In the genomic region with DNA sequence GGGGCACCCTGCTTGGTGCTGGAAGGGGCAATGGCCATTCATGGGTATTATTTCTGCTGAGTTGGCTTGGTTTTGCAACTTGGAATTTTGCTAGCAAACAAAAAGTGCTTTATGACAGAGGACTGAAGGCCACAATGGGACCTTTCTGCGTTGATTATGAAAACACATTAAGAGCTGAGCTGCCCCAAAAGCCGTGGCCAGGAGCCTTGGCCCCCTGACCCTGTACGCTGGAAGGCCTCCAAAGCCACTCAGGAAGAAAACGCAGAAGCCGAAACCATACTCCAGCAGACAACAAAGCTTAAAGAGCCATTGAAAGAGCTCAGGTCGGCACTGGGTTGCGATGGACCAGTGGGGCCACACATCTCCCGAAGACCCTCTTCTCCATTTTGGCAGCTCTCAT, we compare ENCODE assay signal across 10 mouse cellular contexts. TPM values are rescaled to one million over a fixed set of nuclear protein-coding genes. Genes with fewer than 3 reads are reported as not detected.
A peak's percentile ranks its signal among the peaks of the same experiment; 100 is the strongest.
DNase-seq lines count a peak whose midpoint lies in the region; ATAC-seq and TF ChIP-seq lines count a peak whose summit lies in the region.
"Had no signal": no experiment of that assay in that cellular context is flagged by ENCODE, and none has a peak within 500 bp of the region (broad histone marks: within the 10 kb centered on the region; RNA-seq: fewer than 3 reads in every experiment).

No protein-coding gene starts in this region.

- H3K27ac ChIP-seq in layer of hippocampus, adult 2 months = peak overlapping the region; percentile 69
- H3K27ac ChIP-seq in limb, embryonic 10.5 days = peak overlapping the region; percentile 44; the same call in 1 of the 2 replicates
- H3K27ac ChIP-seq in forebrain, embryonic 15.5 days (replicated peaks) = no peak overlapping the region
- H3K27ac ChIP-seq: embryonic facial prominence, embryonic 13.5 days had no signal

- DNase-seq in layer of hippocampus, adult 2 months (ENCODE audit: low spot score in 2 of 2) = peak in 1 of 2 experiments; percentile 60
- DNase-seq in layer of hippocampus, postnatal 25 days (ENCODE audit: extremely low spot score in 1 of 2, low spot score in 1 of 2) = no peak
- DNase-seq in adrenal gland, adult 2 months = peak; percentile 90
- peak; percentile 88 to 89 for DNase-seq in adrenal gland, postnatal 36 days
- no peak for DNase-seq in limb, embryonic 10.5 days (ENCODE audit: low spot score)
- DNase-seq: liver, postnatal 0 days had no signal

- ATAC-seq in granulocyte monocyte progenitor cell, adult 5-6 weeks (replicated peaks; ENCODE audit: poor library complexity, severe bottlenecking) = no peak
- no peak for ATAC-seq in erythroid progenitor cell, adult 5-6 weeks (replicated peaks; ENCODE audit: low FRiP score, poor library complexity, severe bottlenecking)
- ATAC-seq in forebrain, embryonic 15.5 days (replicated peaks) = no peak
- ATAC-seq: liver, postnatal 0 days had no signal

- no peak for TF ChIP-seq CTCF in layer of hippocampus, adult 2 months (conservative IDR thresholded peaks at IDR 0.05)

- H3K36me3 ChIP-seq in limb, embryonic 10.5 days = no peaks in the 10 kb centered on the region
- H3K36me3 ChIP-seq in forebrain, embryonic 15.5 days = no peaks in the 10 kb centered on the region
- H3K36me3 ChIP-seq: embryonic facial prominence, embryonic 13.5 days had no signal

- peaks cover 45% of the 10 kb centered on the region for H3K4me1 ChIP-seq in limb, embryonic 10.5 days
- peaks cover 21% of the 10 kb centered on the region for H3K4me1 ChIP-seq in forebrain, embryonic 15.5 days

- no peaks in the 10 kb centered on the region for H3K27me3 ChIP-seq in limb, embryonic 10.5 days (ENCODE audit: low read depth, poor library complexity, severe bottlenecking)
- H3K27me3 ChIP-seq in forebrain, embryonic 15.5 days = no peaks in the 10 kb centered on the region
- H3K27me3 ChIP-seq: embryonic facial prominence, embryonic 13.5 days had no signal

- H3K9me3 ChIP-seq in limb, embryonic 10.5 days (replicated peaks) = no peaks in the 10 kb centered on the region
- no peaks in the 10 kb centered on the region for H3K9me3 ChIP-seq in forebrain, embryonic 15.5 days
- H3K9me3 ChIP-seq: embryonic facial prominence, embryonic 13.5 days had no signal

- H3K9ac ChIP-seq in forebrain, embryonic 15.5 days (replicated peaks) = no peak overlapping the region
- H3K9ac ChIP-seq: embryonic facial prominence, embryonic 13.5 days; liver, postnatal 0 days had no signal

- H3K4me2 ChIP-seq in forebrain, embryonic 15.5 days (replicated peaks) = no peak overlapping the region
- H3K4me2 ChIP-seq: embryonic facial prominence, embryonic 13.5 days had no signal

- 83% methylated on average over 8 of the region's 8 CpGs for WGBS in limb, embryonic 10.5 days
- WGBS in forebrain, embryonic 15.5 days = 34% methylated on average over 8 of the region's 8 CpGs

- no peak overlapping the region for H3K4me3 ChIP-seq in layer of hippocampus, adult 2 months
- no peak overlapping the region for H3K4me3 ChIP-seq in limb, embryonic 10.5 days
- H3K4me3 ChIP-seq in forebrain, embryonic 15.5 days = no peak overlapping the region
- H3K4me3 ChIP-seq: embryonic facial prominence, embryonic 13.5 days had no signal

RNA-seq across cellular contexts. Expression of gene Ksr1, which starts 47.2 kb away (rescaled TPM):
- 100 to 1,000 TPM; 230 to 231 TPM for total RNA-seq in layer of hippocampus, adult 2 months (2021)
- 100 to 1,000 TPM; 189 to 205 TPM for total RNA-seq in layer of hippocampus, postnatal 25 days (2021)
- total RNA-seq in adrenal gland, adult 2 months (2021) = 10 to 100 TPM in 1 of 2 experiments, 1 to 10 TPM in 1; 9.1 to 14.6 TPM
- polyA plus RNA-seq in adrenal gland, adult 2 months (2012; rRNA removed) = 17.5 and 27.6 TPM in 2 replicates
- total RNA-seq in adrenal gland, postnatal 36 days (2021) = 10 to 100 TPM in 1 of 2 experiments, 1 to 10 TPM in 1; 9.1 to 10.0 TPM
- polyA plus RNA-seq in limb, embryonic 10.5 days (2016; fragmentation: Nextera tagmentation; extraction: Ambion mirVana) = 1.0 and 1.3 TPM in 2 replicates
- total RNA-seq in granulocyte monocyte progenitor cell, adult 5-6 weeks (2014; fragmentation: Nextera tagmentation) = 8.1 and 19.2 TPM in 2 replicates
- 5.4 and 8.2 TPM in 2 replicates for total RNA-seq in granulocyte monocyte progenitor cell, adult 5-6 weeks (2017)
- 2.2 and 4.2 TPM in 2 replicates for total RNA-seq in erythroid progenitor cell, adult 5-6 weeks (2015; ENCODE audit: low replicate concordance)
- total RNA-seq in erythroid progenitor cell, adult 5-6 weeks (2017; ENCODE audit: low replicate concordance) = 0.51 and 1.5 TPM in 2 replicates
- polyA plus RNA-seq in forebrain, embryonic 15.5 days (2015; fragmentation: Nextera tagmentation; extraction: Ambion mirVana) = 4.9 and 5.3 TPM in 2 replicates

Comparison
In these comparisons a context has a peak if more than half of its experiments do, and no peak if none do; other contexts are left out.
1. DNase-seq: peak in adrenal gland, adult 2 months (single experiment) and adrenal gland, postnatal 36 days (2 of 2); none in layer of hippocampus, postnatal 25 days (0 of 2) and limb, embryonic 10.5 days (single experiment).
2. RNA of gene Ksr1, which starts 47.2 kb away (total RNA-seq): 230 to 231 TPM in layer of hippocampus, adult 2 months and 189 to 205 TPM in layer of hippocampus, postnatal 25 days; 9.1 to 14.6 TPM in adrenal gland, adult 2 months, 9.1 to 10.0 TPM in adrenal gland, postnatal 36 days, 5.4 to 19.2 TPM in granulocyte monocyte progenitor cell, adult 5-6 weeks and 0.51 to 4.2 TPM in erythroid progenitor cell, adult 5-6 weeks; every median in the first group is over 4 times any median in the second.